Mouse (Mus musculus) ovary, postnatal 14 days (tissue): ENCODE data around the gene D630003M21Rik.

Experiments
- DNase-seq: peaks from one replicate; pipeline ENCODE4 v3.0.0; 2022; ENCODE audit warnings: low spot score

Gene D630003M21Rik

GRCm38 (mm10) chr2:158233106-158233505, 4.1 kb upstream of the D630003M21Rik start:
- DNase-seq: no peak

GRCm38 (mm10) chr2:158232414-158232813, 3.4 kb upstream of the D630003M21Rik start:
- no peak for DNase-seq

GRCm38 (mm10) chr2:158231071-158231470, 2.0 kb upstream of the D630003M21Rik start:
- no peak for DNase-seq

- no peak for DNase-seq
These were observed 1.6 kb upstream of the D630003M21Rik start for GRCm38 (mm10) chr2:158230617-158231016.

GRCm38 (mm10) chr2:158229503-158229892, 476 bp upstream of the D630003M21Rik start:
- no peak for DNase-seq

GRCm38 (mm10) chr2:158225301-158225700, 3.7 kb downstream of the D630003M21Rik start:
- DNase-seq: peak; percentile 43

GRCm38 (mm10) chr2:158223497-158223896, 5.5 kb downstream of the D630003M21Rik start:
- no peak for DNase-seq

- no peak for DNase-seq
These were observed 6.4 kb downstream of the D630003M21Rik start for GRCm38 (mm10) chr2:158222664-158223063.

GRCm38 (mm10) chr2:158221446-158222084, 7.5 kb downstream of the D630003M21Rik start:
- DNase-seq: no peak

- DNase-seq: no peak
These were observed 9.5 kb downstream of the D630003M21Rik start for GRCm38 (mm10) chr2:158219562-158219961.

GRCm38 (mm10) chr2:158216510-158216909, 12.5 kb downstream of the D630003M21Rik start:
- no peak for DNase-seq

- peak; percentile 43 for DNase-seq
These were observed 13.5 kb downstream of the D630003M21Rik start for GRCm38 (mm10) chr2:158215283-158216117.

- DNase-seq: no peak
These were observed 17.1 kb downstream of the D630003M21Rik start for GRCm38 (mm10) chr2:158211764-158212471.

GRCm38 (mm10) chr2:158210958-158211357, 18.1 kb downstream of the D630003M21Rik start:
- DNase-seq: no peak

GRCm38 (mm10) chr2:158210503-158210902, 18.5 kb downstream of the D630003M21Rik start:
- DNase-seq: no peak

- DNase-seq: no peak
These were observed 19.2 kb downstream of the D630003M21Rik start for GRCm38 (mm10) chr2:158209776-158210175.

GRCm38 (mm10) chr2:158207848-158208247, 21.2 kb downstream of the D630003M21Rik start:
- DNase-seq: peak; percentile 71

GRCm38 (mm10) chr2:158204114-158204513, 24.9 kb downstream of the D630003M21Rik start:
- DNase-seq: peak; percentile 78

GRCm38 (mm10) chr2:158203686-158204085, 25.3 kb downstream of the D630003M21Rik start:
- no peak for DNase-seq

GRCm38 (mm10) chr2:158199281-158199680, 29.7 kb downstream of the D630003M21Rik start:
- no peak for DNase-seq

- no peak for DNase-seq
These were observed 30.2 kb downstream of the D630003M21Rik start for GRCm38 (mm10) chr2:158198861-158199260.

- DNase-seq: no peak
These were observed 31.1 kb downstream of the D630003M21Rik start for GRCm38 (mm10) chr2:158197971-158198370.
